Mouse (Mus musculus): ENCODE data around the gene 4930402K13Rik. TPM values are rescaled to one million over a fixed set of nuclear protein-coding genes. Genes with fewer than 3 reads are reported as not detected.
"Not testable (repeated sequence)": the region's sequence is repeated elsewhere in the genome, so short reads cannot be mapped to it uniquely, and the experiment has no call there.

Gene 4930402K13Rik
- total RNA-seq (2015) (not detected in 2 replicates), total RNA-seq (2017) (not detected in 2 replicates)

DNA sequence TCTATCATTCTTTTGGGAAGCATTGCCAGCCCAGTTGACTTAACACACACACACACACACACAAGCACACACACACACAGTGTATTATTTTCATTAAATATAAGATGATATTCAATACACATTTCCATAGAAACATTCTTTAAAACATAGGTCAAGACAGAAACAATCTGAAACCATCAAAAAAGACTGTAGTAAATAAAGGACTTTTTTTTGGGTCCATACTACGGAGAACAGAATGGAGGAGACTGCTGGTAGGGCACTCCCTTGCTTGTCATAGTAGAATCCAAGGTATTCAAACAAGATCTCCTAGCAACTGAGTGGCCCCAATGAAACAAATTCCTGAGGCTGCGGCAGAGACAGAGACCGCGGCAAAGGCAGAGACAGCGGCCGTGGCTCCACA lies at the start of gene 4930402K13Rik:
TSS of gene 4930402K13Rik (plus strand) at position 301 of the 400 bp plus-strand sequence.
- no peak for ATAC-seq (replicated peaks; ENCODE audit: poor library complexity)

DNA sequence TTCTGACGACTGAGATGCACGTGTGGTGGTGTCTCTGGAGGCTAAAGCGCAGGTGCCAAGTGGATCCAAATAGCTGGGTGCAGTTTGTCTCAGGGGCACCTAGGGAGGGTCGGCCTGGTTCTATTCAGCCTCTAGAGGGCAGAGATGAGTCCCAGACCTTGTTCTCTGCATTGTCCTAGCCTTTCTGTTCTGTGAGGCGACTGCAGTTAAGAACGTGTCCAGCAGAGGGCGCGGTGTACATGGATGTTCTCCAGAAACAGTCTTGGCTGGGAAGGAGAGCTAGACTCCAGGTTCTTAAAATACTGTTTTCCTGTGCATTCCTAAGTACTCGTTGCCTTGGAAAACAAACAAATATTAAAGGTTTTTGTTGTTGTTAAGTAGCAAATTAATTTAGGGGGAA lies 43.4 kb upstream of the 4930402K13Rik start:
- peak; percentile 70 for ATAC-seq (replicated peaks; ENCODE audit: poor library complexity)

DNA sequence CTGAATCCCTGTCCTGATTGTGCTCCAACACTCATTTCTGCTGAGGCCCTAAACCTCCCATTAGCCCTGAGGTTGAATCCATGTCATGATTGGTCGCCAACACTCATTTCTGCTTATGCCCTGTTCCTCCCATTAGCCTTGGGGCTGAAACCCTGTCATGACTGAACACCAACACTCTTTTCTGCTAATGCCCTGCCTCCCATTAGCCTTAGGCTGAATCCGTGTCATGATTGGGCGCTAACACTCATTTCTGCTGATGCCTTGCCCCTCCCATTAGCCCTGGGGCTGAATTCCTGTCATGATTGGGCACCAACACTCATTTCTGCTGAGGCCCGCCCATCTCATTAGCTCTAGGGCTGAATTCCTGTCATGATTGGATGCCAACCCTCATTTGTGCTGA lies 42.3 kb upstream of the 4930402K13Rik start:
- no peak for ATAC-seq (replicated peaks; ENCODE audit: poor library complexity)

DNA sequence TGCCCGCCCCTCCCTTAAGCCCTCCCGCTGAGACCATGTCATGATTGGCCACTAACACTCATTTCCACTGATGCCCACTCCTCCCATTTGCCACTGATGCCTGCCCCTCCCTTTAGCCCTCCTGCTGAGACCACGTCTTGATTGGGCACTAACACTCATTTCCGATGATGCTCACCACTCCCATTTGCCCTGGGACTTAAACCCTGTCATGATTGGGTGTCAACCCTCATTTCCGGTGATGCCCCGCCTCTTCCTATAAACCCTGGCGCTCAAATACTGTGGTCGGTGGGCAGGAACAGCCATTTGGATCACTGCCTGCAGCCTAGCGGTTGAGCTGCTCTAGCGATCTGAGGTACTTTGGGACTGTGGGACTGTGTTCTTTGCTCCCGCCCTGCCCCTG lies 41.6 kb upstream of the 4930402K13Rik start, which contains the start of gene Fthl17f:
TSS of gene Fthl17f (plus strand) at position 301 of the 400 bp plus-strand sequence.
- not testable (repeated sequence) for ATAC-seq (replicated peaks; ENCODE audit: poor library complexity)

DNA sequence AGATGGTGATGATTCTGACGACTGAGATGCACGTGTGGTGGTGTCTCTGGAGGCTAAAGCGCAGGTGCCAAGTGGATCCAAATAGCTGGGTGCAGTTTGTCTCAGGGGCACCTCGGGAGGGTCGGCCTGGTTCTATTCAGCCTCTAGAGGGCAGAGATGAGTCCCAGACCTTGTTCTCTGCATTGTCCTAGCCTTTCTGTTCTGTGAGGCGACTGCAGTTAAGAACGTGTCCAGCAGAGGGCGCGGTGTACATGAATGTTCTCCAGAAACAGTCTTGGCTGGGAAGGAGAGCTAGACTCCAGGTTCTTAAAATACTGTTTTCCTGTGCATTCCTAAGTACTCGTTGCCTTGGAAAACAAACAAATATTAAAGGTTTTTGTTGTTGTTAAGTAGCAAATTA lies 26.7 kb upstream of the 4930402K13Rik start:
- ATAC-seq (replicated peaks; ENCODE audit: poor library complexity): peak; percentile 78

DNA sequence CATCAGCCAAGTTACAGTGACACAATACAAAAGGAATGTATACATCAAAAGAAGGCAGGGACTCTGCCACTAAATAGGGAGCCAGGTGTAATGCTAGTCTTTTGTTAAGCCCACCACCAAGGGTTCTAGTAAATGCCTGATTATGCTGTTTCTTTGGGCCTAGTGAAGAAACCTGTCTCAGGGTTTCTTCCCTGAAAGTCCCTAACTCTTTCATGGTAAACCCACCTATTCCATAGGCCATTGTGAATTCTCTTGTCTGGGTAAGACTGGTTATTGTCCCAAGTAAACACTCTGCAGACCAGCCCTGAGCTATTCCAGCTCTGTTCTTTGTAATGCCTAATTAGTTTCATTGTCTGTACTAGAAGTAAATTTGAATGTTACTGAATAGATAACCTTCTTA lies 9.3 kb upstream of the 4930402K13Rik start:
- not testable (repeated sequence) for ATAC-seq (replicated peaks; ENCODE audit: poor library complexity)

DNA sequence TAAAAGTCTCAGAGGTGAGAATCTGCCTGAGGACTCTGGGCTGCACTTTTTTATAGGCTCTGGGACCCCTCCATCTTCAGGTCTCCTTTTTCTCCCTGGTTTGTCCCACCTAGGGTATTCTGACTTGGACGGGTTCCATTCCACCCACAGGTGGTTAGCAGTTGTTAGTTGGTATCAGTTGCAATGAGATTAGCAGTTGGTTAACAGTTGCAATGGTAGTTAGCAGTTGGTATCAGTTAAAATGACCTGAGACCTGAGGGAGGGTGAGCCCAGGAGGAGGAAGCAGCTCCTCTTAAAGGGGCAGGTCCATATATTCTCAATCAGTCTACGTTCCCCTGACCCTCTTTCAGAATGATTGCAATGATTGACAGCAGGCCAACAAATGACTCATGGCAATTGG lies 6.0 kb downstream of the 4930402K13Rik start:
- no peak for ATAC-seq (replicated peaks; ENCODE audit: poor library complexity)

DNA sequence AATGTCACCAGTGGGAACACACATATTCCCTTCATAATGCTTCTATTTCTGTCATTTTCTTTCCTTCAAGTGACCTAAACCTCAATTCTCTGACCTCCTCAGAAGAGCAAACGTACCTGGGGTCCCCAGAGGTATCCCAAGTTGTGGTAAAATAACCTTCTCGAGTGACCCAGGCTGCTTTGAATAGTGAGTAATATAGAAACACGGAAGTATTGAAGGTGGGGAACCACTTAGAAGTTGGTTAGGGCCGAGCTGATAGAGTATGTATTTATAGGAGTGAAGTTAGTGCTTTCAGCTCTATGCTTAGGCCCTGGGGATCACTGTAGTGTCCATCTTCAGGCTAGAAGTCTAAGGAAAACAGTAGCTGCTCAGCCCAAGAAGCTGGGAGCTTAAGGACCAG lies 20.6 kb downstream of the 4930402K13Rik start:
- ATAC-seq (replicated peaks; ENCODE audit: poor library complexity): no peak

DNA sequence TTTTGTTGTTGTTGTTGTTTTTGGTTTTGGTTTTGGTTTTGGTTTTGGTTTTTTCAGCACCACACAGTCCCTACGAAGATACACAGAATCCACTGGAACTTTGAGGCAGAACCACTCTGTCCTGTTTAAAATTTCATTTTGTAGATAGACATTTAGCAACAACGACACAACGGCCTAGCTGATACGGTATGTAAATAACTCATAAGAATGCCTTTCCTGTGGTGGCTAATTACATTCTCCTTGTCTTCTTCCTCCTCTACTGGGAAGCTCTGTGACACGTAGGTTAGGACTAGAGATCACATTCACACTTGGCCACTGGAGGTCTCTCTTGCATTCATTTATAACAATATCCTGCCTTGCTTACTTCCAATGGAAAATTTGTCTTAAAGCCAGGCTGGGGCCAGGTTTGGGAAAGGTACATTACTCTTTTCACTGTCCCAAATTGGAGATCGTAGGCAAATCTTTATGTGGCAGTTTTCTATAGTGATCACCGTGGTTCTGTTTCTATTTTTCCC lies 24.0 kb downstream of the 4930402K13Rik start:
- ATAC-seq (replicated peaks; ENCODE audit: poor library complexity): peak; percentile 77

DNA sequence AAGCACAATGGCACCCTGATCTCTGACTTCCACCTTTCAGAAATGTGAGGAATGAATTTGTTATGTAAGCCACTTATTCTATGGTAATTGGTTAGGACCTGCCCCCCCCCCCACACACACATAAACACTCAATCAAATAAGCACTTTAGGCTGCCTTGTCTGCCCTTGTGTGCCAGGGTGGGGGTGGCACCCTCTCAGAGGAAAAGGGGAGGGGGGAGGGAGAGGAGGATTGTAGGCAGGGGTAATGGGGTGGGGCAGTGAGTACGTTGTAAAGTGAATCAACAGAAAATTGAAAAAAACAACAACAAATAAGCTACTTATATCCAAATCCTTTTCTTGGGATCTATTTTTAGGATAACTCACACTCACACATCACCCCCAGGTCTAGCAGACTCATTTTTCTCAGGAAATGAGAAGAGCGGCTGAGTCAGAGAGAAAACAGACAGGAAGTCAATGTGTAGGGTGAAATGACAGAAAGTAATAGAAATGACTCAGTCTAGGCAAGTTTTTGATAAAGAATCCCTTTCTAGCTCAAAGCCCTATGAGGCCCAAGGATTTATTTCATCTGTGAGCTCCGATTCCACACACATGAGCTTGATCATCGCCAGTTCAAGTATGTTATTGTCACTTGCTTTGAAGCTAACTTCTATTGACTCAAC lies 35.1 kb downstream of the 4930402K13Rik start:
- no peak for ATAC-seq (replicated peaks; ENCODE audit: poor library complexity)

DNA sequence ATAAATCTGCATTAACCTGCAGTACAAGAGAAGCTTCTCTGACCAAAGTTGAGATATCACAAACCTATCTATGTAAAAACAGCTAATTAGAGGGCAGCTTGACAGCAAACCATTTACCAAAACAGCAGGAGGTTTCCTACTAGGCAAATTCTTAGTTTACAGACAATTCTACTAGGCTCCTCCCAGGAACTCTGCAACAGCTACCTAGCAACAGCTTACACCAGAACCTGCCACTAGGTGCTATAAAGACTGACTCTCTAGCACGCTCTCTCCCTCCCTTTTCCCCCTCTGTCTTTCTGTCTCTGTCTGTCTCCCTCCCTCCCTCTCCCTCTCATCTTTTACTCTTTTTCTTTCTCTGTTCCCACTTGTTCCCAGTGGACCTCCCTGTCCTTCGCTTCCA lies 38.3 kb downstream of the 4930402K13Rik start:
- no peak for ATAC-seq (replicated peaks; ENCODE audit: poor library complexity)

Other genes with a start within 250 kb of the 4930402K13Rik start
- not detected in 2 replicates for gene Gm5751, start 230.3 kb upstream of the 4930402K13Rik start, total RNA-seq (2015)
- not detected in 2 replicates for gene Gm5751, start 230.3 kb upstream of the 4930402K13Rik start, total RNA-seq (2017)
- gene B630019K06Rik, start 212.2 kb upstream of the 4930402K13Rik start, total RNA-seq (2015): 0.79 and 1.3 TPM in 2 replicates
- gene B630019K06Rik, start 212.2 kb upstream of the 4930402K13Rik start, total RNA-seq (2017): 0.64 and 0.75 TPM in 2 replicates
- gene Fthl17b, start 141.6 kb upstream of the 4930402K13Rik start, total RNA-seq (2015): not detected in 2 replicates
- gene Fthl17b, start 141.6 kb upstream of the 4930402K13Rik start, total RNA-seq (2017): not detected in 2 replicates
- gene Fthl17c, start 128.0 kb upstream of the 4930402K13Rik start, total RNA-seq (2015): not detected in 2 replicates
- not detected in 2 replicates for gene Fthl17c, start 128.0 kb upstream of the 4930402K13Rik start, total RNA-seq (2017)
- not detected in 2 replicates for gene Fthl17d, start 117.8 kb upstream of the 4930402K13Rik start, total RNA-seq (2015)
- gene Fthl17d, start 117.8 kb upstream of the 4930402K13Rik start, total RNA-seq (2017): not detected in 2 replicates
- not detected in 2 replicates for gene Fthl17e, start 71.1 kb upstream of the 4930402K13Rik start, total RNA-seq (2015)
- not detected in 2 replicates for gene Fthl17e, start 71.1 kb upstream of the 4930402K13Rik start, total RNA-seq (2017)
- not detected in 2 replicates for gene Fthl17f, start 41.5 kb upstream of the 4930402K13Rik start, total RNA-seq (2015)
- gene Fthl17f, start 41.5 kb upstream of the 4930402K13Rik start, total RNA-seq (2017): not detected in 2 replicates
- not detected in 2 replicates for gene Lancl3, start 95.3 kb downstream of the 4930402K13Rik start, total RNA-seq (2015)
- gene Lancl3, start 95.3 kb downstream of the 4930402K13Rik start, total RNA-seq (2017): 0.04 and 0.10 TPM in 2 replicates
- not detected in 2 replicates for gene Gm14862, start 152.3 kb downstream of the 4930402K13Rik start, total RNA-seq (2015)
- not detected in 2 replicates for gene Gm14862, start 152.3 kb downstream of the 4930402K13Rik start, total RNA-seq (2017)
- 27.6 and 33.8 TPM in 2 replicates for gene Xk, start 168.2 kb downstream of the 4930402K13Rik start, total RNA-seq (2015)
- 8.8 and 10.5 TPM in 2 replicates for gene Xk, start 168.2 kb downstream of the 4930402K13Rik start, total RNA-seq (2017)
- 2.3 TPM in 2 replicates for gene H2al1m, start 179.2 kb downstream of the 4930402K13Rik start, total RNA-seq (2015)
- not detected in 2 replicates for gene H2al1m, start 179.2 kb downstream of the 4930402K13Rik start, total RNA-seq (2017)
- gene H2al1k, start 246.1 kb downstream of the 4930402K13Rik start, total RNA-seq (2015): not detected in 2 replicates
- gene H2al1k, start 246.1 kb downstream of the 4930402K13Rik start, total RNA-seq (2017): not detected in 2 replicates